Mouse (Mus musculus) v-Abl transformed pro-B cells (cell line): ENCODE measurements around the gene Usp18.

Experiments
- in situ Hi-C, 2 experiments: fragments of 400-800 bp; cut with MboI; formaldehyde crosslinking; loops; one replicate each; pipeline ENCODE4 v1.15.1; 2025; ENCODE audit not compliant: unreplicated experiment in 2 of 2

Gene Usp18

DNA sequence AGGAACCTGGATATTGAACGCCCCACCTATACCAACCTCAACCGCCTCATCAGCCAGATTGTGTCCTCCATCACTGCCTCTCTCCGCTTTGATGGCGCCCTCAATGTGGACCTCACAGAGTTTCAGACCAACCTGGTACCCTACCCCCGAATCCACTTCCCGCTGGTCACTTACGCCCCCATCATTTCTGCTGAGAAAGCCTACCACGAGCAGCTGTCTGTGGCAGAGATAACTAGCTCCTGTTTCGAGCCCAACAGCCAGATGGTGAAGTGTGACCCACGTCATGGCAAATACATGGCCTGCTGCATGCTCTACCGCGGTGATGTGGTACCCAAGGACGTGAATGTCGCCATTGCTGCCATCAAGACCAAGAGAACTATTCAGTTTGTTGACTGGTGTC lies 22.7 kb upstream of the Usp18 start:
- in situ Hi-C loops, result no loop called here

DNA sequence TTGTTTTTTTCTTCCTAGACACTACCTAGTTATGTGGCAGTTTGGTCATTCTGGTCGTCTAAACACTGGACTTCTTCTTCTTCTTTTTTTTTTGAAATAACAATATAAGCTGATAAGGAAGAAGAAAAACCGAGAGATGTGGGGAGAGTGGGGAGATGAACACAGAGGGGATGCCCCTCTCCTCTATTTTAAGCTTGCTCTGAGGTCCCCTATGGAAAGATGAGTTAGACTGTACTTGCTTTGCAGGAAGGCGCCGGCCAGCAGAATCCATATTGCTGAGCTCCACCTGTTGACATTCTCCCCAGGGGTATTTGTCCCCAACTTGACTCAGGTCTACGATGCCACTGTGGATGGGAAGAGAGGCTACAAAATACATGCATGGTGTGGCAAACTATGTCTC lies 21.6 kb upstream of the Usp18 start:
- in situ Hi-C loops, result no loop called here

DNA sequence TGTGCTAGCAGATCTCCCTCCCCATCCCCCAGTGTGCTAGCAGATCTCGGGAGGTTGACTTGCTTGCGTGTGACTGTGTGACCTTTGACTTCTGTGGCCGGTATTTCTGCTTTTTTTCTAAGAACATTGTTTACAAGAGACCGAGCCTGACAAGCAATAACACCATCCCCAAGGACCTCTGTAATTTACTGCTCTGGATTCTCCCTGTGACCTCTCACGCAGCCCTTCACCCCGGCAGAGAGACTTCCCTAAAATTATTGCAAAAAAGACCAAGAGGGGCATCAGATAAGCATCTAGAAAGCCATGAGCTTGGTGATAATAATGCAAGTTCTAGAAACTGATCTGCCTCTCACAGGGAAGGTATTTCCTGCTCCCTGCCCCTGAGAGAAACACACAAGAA lies 20.7 kb upstream of the Usp18 start:
- in situ Hi-C loops, result loop anchor here in 1 of 2 experiments (25.0 kb wide), 1 partner anchor 1312 kb away; no protein-coding TSS in a partner anchor

DNA sequence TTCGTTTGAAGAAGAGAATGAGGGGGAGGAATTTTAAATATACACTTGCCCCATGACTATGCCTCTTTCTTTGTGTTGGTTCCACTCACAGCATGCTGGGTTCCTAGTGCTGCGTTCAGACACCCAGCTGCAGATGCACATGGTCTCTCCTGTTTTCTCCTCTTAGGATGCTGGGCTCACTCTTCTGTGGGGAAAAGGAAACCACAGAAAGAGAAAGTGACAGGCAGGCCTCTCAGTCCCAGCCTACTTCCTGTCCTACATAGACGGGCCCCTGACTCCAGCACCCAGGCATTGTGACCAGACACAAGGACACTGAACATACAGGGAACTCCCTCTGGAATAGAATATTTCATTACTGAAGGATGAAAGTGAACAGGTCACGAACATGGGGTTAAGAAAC lies 19.7 kb upstream of the Usp18 start:
- in situ Hi-C loops, result loop anchor here in 1 of 2 experiments (25.0 kb wide), 1 partner anchor 1311 kb away; no protein-coding TSS in a partner anchor

DNA sequence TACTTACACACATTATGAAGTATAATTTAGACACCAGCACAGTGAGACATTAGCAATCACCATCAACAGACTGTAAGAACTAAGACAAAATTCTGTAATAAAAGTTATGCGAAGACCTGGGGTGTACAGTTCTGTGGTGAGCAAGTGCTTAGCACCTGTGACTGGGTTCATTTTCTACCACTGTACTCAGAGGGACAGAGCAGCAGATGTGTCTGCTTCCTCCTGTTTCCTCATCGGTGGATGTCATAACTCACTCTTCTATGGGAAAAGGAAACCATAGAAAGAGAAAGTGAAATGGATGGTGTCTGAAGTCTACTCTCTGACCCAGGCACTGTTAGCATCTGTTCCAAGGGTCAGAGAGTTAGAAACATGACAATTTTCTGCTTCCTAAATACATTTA lies 19.0 kb upstream of the Usp18 start:
- in situ Hi-C loops, result loop anchor here in 1 of 2 experiments (25.0 kb wide), 1 partner anchor 1311 kb away; no protein-coding TSS in a partner anchor

DNA sequence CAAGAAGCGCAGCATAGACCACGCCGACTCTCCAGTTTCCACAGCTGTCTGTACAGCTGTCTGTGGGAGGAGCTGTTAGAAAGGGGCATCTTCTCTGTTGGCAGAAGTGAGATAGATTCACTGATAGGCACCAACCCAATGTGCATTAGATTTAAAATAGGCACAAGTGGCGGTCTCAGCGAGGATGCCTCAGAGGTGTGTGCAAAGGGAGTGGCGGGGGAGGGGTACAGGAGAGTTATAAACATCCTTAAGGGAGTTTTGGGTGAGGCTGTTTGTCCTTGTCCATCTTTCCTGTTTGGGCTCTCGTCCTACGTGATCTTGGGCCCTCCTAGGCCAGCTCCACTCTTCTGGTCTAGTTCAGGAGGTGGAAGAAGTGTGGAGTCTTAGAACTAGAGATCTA lies 17.3 kb upstream of the Usp18 start:
- in situ Hi-C loops, result loop anchor here in 1 of 2 experiments (25.0 kb wide), 1 partner anchor 1309 kb away; no protein-coding TSS in a partner anchor

DNA sequence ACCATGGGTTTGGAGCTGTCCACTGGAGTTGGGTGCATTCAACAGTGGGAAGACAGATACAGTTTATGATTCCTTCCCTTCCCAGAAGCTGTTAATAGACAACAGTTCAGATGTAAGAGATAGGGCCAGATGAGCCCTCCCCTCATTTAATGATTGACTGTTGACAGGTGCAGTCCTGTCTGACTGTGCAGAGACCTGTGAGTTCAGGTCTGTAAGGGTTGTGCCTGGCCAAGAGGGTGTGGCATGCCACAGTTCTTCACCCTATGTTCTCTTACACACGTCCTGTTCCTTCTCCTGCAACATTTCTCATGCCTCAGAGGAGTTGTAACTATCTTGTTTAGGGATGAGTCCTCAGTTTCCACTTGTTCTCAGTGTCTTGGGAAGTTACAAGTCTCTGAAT lies 13.1 kb upstream of the Usp18 start:
- in situ Hi-C loops, result loop anchor here in 1 of 2 experiments (25.0 kb wide), 1 partner anchor 1305 kb away; no protein-coding TSS in a partner anchor

DNA sequence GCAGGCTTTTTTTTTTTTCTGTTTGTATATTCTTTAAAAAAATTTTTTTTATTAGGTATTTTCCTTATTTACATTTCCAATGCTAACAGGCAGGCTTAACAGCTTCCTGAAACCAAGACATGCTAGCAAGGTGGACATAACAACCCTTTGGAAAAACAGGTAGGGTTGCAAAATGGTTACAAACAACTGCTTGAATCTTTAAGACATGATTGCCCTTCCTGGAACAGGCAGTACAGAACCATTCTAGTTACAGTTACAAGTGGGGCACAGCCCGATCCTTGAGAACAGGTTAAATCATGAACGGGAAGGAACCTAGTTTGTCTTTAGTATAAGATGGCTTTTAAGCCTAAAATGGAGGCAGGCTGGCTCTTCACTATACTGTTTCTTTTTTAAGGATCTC lies 9.3 kb upstream of the Usp18 start:
- in situ Hi-C loops, result loop anchor here in 1 of 2 experiments (25.0 kb wide), 1 partner anchor 1301 kb away; no protein-coding TSS in a partner anchor

DNA sequence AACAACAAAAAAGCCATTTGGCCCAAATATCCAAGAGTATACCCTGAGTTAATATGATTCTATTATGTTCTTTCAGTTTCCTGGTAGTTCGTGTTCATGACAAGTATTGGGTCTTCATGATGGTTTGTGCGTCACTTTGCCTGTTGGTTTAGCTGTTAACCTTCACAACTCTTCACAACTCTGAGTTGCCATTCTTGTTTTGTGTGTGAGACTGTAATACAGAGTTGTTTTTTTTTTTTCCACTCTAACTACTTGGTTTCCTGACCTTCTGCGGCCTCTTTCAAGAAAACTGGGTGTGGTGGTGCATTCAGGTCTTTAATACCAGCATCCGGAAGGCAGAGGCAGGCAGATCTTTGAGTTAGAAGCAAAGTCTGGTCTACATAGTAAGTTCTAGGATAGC lies 7.5 kb upstream of the Usp18 start:
- in situ Hi-C loops, result loop anchor here in 1 of 2 experiments (25.0 kb wide), 1 partner anchor 1299 kb away; no protein-coding TSS in a partner anchor

DNA sequence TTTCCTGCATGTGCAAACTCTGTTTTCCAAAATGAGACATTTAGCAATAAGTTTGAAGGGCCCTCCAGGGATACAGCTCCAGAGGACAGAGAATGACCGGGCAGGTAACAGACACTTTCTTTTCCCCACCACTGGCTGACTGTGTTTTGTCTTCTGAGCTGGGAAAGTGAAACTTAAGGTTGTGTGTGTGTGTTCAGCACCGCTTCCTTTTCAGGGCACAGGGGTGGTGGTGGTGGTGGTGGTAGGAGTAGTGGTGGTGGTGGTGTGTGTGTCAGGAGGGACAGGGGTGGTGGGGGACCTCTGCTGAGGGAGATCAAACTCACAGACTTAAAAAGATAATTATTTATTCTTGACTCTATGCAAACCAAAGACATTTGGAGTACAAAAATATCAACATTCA lies 3.9 kb upstream of the Usp18 start:
- in situ Hi-C loops, result loop anchor here in 1 of 2 experiments (25.0 kb wide), 1 partner anchor 1296 kb away; no protein-coding TSS in a partner anchor

DNA sequence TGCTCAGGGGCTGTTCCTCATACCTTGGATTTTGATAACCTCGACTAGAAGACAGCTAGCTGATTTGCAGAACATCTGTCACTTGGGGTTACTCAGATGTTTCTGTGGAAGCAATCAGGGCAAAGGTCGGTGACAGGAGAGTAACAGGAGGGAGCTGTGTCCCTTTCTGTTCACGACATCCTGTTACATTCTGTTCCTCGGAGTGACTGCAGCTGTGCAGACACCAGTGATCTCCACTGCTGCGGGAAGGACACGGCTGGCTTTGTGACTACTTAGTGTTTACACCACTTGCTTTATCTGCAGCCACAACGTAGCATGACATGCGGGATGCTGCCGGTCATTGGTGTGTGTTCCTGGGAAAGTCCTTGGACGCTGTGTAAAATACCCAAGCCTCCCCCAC lies 2.5 kb upstream of the Usp18 start:
- in situ Hi-C loops, result loop anchor here in 1 of 2 experiments (25.0 kb wide), 1 partner anchor 1294 kb away; no protein-coding TSS in a partner anchor

DNA sequence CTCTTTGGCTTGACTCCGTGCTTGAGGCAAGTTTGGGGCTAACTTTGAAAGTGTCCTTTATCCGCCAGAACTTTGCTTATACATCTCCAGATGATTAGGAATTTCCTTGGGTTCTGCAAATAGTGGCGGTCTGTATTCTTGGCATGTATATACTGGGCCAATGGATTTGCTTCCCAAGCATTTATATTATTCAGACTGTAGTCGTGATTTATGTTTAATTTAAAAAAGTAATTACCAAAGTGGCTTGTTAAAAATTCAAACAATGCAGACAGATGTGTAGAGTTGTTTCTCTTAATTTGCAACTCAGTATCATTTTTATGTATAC lies 293 bp downstream of the Usp18 start:
- in situ Hi-C loops, result loop anchor here in 1 of 2 experiments (25.0 kb wide), 1 partner anchor 1291 kb away; no protein-coding TSS in a partner anchor

DNA sequence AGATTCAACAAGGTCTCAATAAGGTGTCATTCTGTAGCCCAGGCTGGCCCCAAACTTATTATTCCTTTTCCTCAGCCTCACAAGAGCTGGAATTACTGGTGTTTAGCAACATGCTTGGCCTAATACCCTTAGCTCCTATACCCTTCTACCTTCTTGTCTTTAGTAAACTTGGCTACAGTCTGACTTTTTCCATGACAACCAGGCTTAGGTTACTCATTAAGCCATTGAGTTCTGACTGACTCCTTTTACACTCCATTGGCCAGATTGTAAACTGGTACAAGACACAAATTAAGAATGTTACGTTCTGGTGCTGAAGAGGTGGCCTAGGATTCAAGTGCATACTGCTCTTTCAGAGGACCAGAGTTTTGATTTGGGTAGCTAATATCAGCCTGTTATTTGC lies 4.7 kb downstream of the Usp18 start:
- in situ Hi-C loops, result no loop called here

DNA sequence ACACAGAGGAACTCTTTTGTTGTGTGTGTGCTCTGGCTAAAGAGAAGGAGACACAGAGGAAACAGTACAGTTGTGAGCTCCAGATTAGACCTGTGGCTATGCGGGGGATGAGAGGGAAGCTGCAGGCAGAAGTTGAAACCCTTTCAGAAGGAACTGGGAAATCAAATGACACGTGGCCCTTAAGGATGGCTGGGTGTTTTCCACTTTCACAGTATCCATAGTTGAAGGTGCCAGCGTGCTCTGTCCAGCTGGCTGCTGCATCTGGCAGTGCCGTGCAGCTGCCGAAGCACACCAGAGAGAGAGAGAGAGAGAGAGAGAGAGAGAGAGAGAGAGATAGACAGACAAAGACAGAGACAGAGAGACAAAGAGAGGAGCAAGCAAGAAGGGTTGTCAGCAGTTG lies 5.5 kb downstream of the Usp18 start:
- in situ Hi-C loops, result no loop called here

DNA sequence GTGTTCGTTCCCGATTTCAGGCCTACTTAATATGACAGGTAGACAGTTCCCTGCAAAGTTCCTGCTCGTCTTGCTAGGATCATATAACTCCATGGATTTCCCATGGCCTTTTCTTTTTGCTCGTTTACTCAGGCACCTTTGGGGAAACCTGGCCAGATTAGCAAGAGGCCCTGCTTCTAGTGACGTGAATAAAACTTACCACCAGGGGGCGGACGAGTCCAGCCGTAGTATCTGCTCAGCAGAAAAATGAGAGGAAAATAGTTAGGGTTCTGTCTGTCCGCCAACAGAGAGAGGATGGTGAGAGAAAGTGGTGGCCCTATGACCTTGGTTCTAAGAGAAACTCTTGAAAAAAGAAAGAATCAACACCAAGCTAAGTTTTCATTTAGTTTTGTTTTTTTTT lies 14.8 kb downstream of the Usp18 start:
- in situ Hi-C loops, result loop anchor here (5.0 to 10.0 kb wide), 2 partner anchors 107 to 1044 kb away; partner anchors contain the start of gene M6pr (in 1 of the 2)

DNA sequence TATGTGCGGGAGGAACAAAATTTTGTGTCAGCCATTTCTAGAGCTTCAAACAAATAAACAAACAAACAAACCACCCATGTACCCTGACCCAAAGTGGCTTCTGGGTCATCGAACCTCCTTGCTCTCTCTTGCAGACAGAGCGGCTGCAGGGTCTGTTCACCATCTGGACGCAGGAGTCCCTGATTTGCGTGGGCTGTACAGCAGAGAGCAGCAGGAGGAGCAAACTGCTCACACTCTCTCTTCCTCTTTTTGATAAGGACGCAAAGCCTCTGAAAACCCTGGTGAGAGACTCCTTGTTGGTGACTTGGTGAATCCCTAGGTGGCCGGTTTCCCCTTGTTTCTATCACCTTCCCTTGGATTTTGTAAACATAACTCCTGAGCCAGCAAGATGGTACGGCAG lies 15.5 kb downstream of the Usp18 start:
- in situ Hi-C loops, result loop anchor here (5.0 to 10.0 kb wide), 2 partner anchors 106 to 1044 kb away; partner anchors contain the start of gene M6pr (in 1 of the 2)

DNA sequence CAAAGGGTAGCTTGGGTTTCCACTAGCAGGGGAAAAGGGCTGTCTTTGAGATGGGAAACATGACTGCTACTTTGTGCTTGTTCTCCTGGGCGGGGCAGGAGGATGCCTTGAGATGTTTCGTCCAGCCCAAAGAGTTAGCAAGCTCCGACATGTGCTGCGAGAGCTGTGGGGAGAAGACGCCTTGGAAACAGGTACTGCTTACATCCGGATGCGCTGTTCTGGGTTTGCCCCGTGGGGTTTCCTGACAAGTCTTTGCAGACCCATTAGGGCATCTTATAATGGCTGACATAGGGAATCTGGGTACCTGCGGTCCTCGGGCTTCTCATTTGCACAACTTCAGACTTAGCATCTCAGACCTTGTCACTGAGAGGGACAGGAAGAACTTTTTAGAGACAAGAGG lies 16.3 kb downstream of the Usp18 start:
- in situ Hi-C loops, result loop anchor here (5.0 to 10.0 kb wide), 2 partner anchors 105 to 1043 kb away; partner anchors contain the start of gene M6pr (in 1 of the 2)

DNA sequence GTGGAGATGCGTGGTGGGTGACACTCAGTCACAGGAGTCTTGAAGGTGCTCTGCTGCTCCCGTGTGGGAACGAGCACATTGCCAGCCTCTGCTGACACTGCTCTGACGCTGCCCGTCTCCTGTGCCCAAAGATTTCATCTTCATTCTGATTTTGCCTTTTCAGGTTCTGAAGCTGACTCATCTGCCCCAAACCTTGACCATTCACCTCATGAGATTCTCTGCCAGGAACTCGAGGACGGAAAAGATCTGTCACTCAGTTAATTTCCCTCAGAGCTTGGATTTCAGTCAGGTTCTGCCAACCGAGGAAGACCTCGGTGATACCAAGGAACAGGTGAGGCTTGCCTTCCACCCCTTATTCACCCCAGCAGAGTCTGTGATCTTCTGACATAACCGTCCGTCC lies 16.8 kb downstream of the Usp18 start:
- in situ Hi-C loops, result loop anchor here (5.0 to 10.0 kb wide), 2 partner anchors 105 to 1042 kb away; partner anchors contain the start of gene M6pr (in 1 of the 2)

DNA sequence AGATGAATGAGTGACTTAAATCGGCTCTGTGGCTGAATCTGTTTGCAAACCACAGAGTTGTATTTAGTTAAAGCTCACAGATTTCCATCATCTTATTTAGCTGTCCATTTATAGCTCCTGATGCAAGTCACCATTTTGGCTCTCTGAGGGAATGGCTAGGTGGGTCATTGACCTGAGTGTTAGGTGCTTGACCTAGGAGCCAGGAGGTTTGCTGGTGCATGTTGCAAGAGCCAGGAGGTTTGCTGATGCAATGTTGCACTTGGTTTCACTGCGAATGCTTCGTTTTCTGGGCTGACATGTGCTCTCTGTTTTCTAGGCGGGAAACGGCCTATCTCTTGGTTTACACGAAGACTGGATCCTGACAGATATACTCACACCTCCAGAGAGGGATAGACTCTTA lies 24.4 kb downstream of the Usp18 start:
- in situ Hi-C loops, result loop anchor here (5.0 to 10.0 kb wide), 2 partner anchors 83 to 1035 kb away; partner anchors contain the start of gene M6pr (in 1 of the 2)

DNA sequence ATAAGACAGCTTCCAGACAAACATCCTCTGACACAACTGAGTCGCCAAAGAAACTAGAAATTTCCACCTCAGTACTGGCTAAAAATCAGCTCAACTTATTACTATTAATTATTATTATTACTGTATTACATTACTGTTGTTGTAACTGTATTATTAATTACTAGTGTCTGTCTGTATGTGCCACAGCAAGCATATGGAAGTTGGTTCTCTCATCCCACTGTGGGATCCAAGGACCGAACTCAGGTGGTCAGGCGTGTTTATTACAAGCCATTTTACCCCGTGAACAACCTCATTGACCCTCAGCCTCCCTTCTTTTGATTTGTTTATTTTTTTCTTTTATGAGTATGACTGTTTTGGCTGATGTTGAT lies 26.0 kb downstream of the Usp18 start:
- in situ Hi-C loops, result loop anchor here (5.0 to 10.0 kb wide), 2 partner anchors 84 to 1033 kb away; partner anchors contain the start of gene M6pr (in 1 of the 2)

DNA sequence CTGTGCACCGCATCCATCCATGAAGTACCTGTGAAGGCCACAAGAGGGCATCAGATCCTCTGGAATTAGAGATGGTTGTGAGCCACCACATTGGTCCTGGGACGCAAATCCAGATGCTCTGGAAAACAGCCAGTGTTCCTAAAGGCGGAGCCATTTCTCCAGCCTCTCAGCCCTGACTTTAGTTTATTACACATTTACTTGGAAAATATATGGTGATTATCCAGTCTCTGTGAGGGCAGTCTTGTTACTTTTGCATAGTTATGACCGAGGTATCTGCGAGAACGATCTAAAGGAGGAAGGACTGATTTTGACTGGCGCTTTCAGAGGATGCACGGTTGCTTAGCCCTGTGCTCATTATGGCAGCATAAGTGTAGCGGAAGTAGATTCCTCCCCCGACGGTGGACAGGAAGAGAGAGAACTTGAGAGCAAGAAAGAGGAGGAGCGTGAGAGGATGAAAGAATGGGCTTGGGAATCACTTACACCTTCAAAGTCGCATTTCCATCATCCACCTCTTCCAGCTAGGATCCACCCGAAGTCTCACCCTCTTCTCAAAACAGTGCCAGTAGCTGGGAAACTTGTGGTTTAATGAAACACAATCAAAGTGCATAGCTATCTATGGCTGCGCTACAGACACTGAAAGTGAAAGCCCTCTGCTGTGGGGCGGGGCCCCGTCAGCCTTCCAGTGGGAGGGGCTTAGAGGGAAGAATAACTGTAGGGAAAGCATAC lies 26.5 kb downstream of the Usp18 start:
- in situ Hi-C loops, result loop anchor here (5.0 to 10.0 kb wide), 2 partner anchors 85 to 1033 kb away; partner anchors contain the start of gene M6pr (in 1 of the 2)
